Comparison of ENCODE assay signal across 38 mouse cellular contexts in genomic region chr10:75856155-75856907, GRCm38 (mm10). TPM values are rescaled to one million over a fixed set of nuclear protein-coding genes. Genes with fewer than 3 reads are reported as not detected.
"Had no signal": no experiment of that assay in that cellular context is flagged by ENCODE, and none has a peak within 500 bp of the region (broad histone marks: within the 10 kb centered on the region; RNA-seq: fewer than 3 reads in every experiment).

No protein-coding gene starts in this region.

- H3K4me3 ChIP-seq: heart, embryonic 10.5 days; heart, embryonic 12.5 days; hindbrain, embryonic 13.5 days; hindbrain, embryonic 15.5 days; kidney, embryonic 15.5 days; limb, embryonic 13.5 days; limb, embryonic 15.5 days had no signal

- H3K9me3 ChIP-seq: heart, embryonic 10.5 days; heart, embryonic 12.5 days; hindbrain, embryonic 13.5 days; hindbrain, embryonic 15.5 days; kidney, embryonic 15.5 days; limb, embryonic 13.5 days; limb, embryonic 15.5 days had no signal

- H3K27ac ChIP-seq: heart, embryonic 10.5 days; hindbrain, embryonic 13.5 days; hindbrain, embryonic 15.5 days; hindbrain, postnatal 0 days; kidney, embryonic 15.5 days; kidney, postnatal 0 days; limb, embryonic 13.5 days; limb, embryonic 15.5 days had no signal

- DNase-seq: gastrocnemius, postnatal 14 days; gastrocnemius, postnatal 36 days; heart, adult 18-20 months; heart, postnatal 10 days; kidney, postnatal 14 days; kidney, postnatal 36 days; layer of hippocampus, adult 9-11 months; layer of hippocampus, postnatal 36 days; left cerebral cortex, postnatal 4 days had no signal

- H3K9ac ChIP-seq: heart, embryonic 12.5 days; hindbrain, embryonic 15.5 days; kidney, embryonic 15.5 days; limb, embryonic 13.5 days; limb, embryonic 15.5 days had no signal

- H3K4me2 ChIP-seq: heart, embryonic 12.5 days; hindbrain, embryonic 13.5 days; hindbrain, embryonic 15.5 days; kidney, embryonic 15.5 days; limb, embryonic 13.5 days; limb, embryonic 15.5 days had no signal

- ATAC-seq: hindbrain, postnatal 0 days; intestine, embryonic 16.5 days had no signal

- H3K27me3 ChIP-seq: hindbrain, embryonic 13.5 days; hindbrain, embryonic 15.5 days; kidney, embryonic 15.5 days; limb, embryonic 13.5 days; limb, embryonic 15.5 days had no signal

RNA-seq across cellular contexts. Expression of gene Gstt4, which starts 34.0 kb away (rescaled TPM):
- total RNA-seq: gastrocnemius, adult 18-20 months; gastrocnemius, adult 8-10 months; gastrocnemius, postnatal 14 days; gastrocnemius, postnatal 36 days; heart, adult 18-20 months; heart, adult 8-10 months; heart, postnatal 10 days; heart, postnatal 25 days; hematopoietic stem cell, adult 5-6 weeks; hindbrain, postnatal 0 days; layer of hippocampus, adult 18-20 months; layer of hippocampus, postnatal 14 days; layer of hippocampus, postnatal 36 days; left cerebral cortex, adult 18-20 months; left cerebral cortex, adult 8-10 months; left cerebral cortex, postnatal 10 days; left cerebral cortex, postnatal 25 days; left cerebral cortex, postnatal 4 days had no signal
- polyA plus RNA-seq: frontal cortex, adult 2 months; heart, embryonic 10.5 days; heart, embryonic 12.5 days; heart, embryonic 14.5 days; heart, embryonic 16.5 days; hindbrain, embryonic 11.5 days; hindbrain, embryonic 13.5 days; hindbrain, embryonic 15.5 days; hindbrain, postnatal 0 days; intestine, embryonic 14.5 days; intestine, embryonic 16.5 days; kidney, embryonic 15.5 days; kidney, postnatal 0 days; large intestine, adult 2 months; limb, embryonic 11.5 days; limb, embryonic 13.5 days; limb, embryonic 15.5 days; liver, adult 2 months had no signal

RNA-seq across cellular contexts. Expression of gene Derl3, which starts 36.9 kb away (rescaled TPM):
- total RNA-seq: gastrocnemius, postnatal 14 days; gastrocnemius, postnatal 36 days had no signal
